Mouse (Mus musculus): ENCODE data around the gene Ccdc102a. TPM values are rescaled to one million over a fixed set of nuclear protein-coding genes. Genes with fewer than 3 reads are reported as not detected.

Ccdc102a gene
- polyA plus RNA-seq, 2 experiments = 52.9 to 60.7 TPM

DNA sequence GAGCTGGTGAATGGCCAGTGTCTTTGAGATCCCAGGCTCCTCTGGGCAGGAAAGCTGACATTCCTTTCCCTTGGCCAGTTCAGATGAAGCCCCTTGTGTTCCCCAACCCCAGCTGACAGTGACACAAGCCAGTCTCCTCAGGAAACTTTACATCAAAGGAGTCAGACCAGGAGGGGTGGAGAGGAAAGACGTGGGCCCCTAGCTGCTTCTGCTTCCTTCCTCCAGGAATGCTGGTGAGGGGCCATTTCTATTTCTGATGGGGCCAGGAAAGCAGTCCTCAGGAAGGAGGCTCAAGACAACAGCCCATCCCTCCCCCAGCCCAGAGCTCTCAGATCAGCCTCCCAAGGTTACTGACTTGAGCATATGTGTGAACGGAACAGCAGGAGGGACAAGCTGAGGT is 25.0 kb downstream of the Ccdc102a start:
- Histone ChIP-seq H3K36me3 (ENCODE audit: control insufficient read depth, insufficient read depth, low read length) (no peaks in the 10 kb centered on the region), H3K27ac (replicated peaks; ENCODE audit: low read depth, low read length) (no peak overlapping the region), H3K4me2 (replicated peaks; ENCODE audit: low read depth, low read length, severe bottlenecking) (no peak overlapping the region), H3K9ac (ENCODE audit: low read depth, low read length, severe bottlenecking) (no peak overlapping the region), H3K9me3 (ENCODE audit: control insufficient read depth, low read length) (no peaks in the 10 kb centered on the region), H3K27me3 (ENCODE audit: control insufficient read depth, insufficient read depth, low read length) (no peaks in the 10 kb centered on the region), H3K4me1 (ENCODE audit: control insufficient read depth, insufficient read depth, low read length) (peaks cover 5% of the 10 kb centered on the region), H3K4me3 (replicated peaks; ENCODE audit: low read length) (no peak overlapping the region)
- no peak for TF ChIP-seq POLR2A (IDR thresholded peaks at IDR 0.05; ENCODE audit: borderline replicate concordance, extremely low read depth, insufficient read depth, insufficient read length)
- 23% methylated on average over 2 of the region's 2 CpGs for WGBS
- no peak for ATAC-seq (ENCODE audit: low FRiP score, low read depth)
- no peak for DNase-seq (ENCODE audit: low spot score)

DNA sequence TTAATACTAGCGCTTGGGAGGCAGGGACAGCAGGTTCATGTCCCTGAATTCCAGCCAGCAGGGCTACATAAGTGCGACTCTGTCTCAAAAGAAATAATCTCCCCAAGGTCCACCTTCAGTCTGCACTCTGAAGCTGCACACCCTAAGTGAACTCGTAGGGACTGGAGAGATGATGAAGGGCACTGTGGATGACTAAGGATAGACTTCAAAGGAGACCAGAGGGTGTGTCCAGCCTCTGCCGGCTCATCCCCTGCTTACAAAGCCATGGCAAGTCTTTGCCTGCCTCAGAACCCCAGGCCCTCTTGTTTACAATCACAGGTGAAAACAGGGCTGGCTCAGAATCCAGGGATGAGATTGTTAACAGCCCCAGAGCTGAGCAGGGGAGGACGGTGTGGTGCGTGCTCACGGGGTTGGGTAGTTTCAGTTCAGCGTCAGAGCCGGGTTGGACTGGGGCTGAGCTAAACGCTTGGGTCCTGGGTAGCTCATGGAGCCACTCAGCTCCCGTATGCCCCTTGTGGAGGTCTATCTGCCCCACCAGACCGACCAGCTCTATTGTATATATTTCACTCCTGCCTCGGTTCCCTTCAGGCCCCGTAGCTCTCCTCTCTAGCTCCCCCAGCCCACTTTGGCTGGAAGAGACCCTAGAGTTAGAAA is 29.4 kb downstream of the Ccdc102a start:
- WGBS = 20% methylated on average over 14 of the region's 14 CpGs
- Histone ChIP-seq H3K4me3 (replicated peaks; ENCODE audit: low read length) (no peak overlapping the region), H3K4me2 (replicated peaks; ENCODE audit: low read depth, low read length, severe bottlenecking) (no peak overlapping the region), H3K27ac (replicated peaks; ENCODE audit: low read depth, low read length) (no peak overlapping the region), H3K36me3 (ENCODE audit: control insufficient read depth, insufficient read depth, low read length) (no peaks in the 10 kb centered on the region), H3K4me1 (ENCODE audit: control insufficient read depth, insufficient read depth, low read length) (no peaks in the 10 kb centered on the region), H3K9ac (ENCODE audit: low read depth, low read length, severe bottlenecking) (no peak overlapping the region), H3K9me3 (ENCODE audit: control insufficient read depth, low read length) (no peaks in the 10 kb centered on the region), H3K27me3 (ENCODE audit: control insufficient read depth, insufficient read depth, low read length) (no peaks in the 10 kb centered on the region)
- no peak for DNase-seq (ENCODE audit: low spot score)
- ATAC-seq (ENCODE audit: low FRiP score, low read depth) = no peak
- TF ChIP-seq POLR2A (IDR thresholded peaks at IDR 0.05; ENCODE audit: borderline replicate concordance, extremely low read depth, insufficient read depth, insufficient read length) = no peak

DNA sequence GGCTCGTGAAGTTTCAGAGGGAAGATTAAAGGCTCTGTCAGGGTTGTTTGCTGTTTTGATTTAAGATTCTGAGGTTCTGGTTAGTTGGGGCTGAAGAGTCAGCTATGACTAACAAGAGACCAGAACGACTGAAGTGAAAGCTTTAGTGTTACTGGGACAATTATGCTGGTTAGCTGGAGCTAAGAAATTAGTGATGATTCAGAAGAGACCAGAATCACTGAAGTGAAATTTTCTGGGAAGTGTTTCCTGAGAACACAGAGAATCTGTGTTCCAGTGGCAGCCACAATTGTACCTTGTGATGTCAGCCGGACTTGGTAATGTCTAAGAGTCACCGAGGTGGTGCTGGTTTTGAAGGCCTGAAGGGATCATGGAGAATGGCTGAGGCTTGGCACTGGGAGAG is 37.2 kb downstream of the Ccdc102a start:
- ATAC-seq (ENCODE audit: low FRiP score, low read depth) (no peak), DNase-seq (ENCODE audit: low spot score) (no peak)
- no peaks in the 10 kb centered on the region for H3K9me3 ChIP-seq (ENCODE audit: control insufficient read depth, low read length)
- no peak for TF ChIP-seq POLR2A (IDR thresholded peaks at IDR 0.05; ENCODE audit: borderline replicate concordance, extremely low read depth, insufficient read depth, insufficient read length)
- H3K36me3 ChIP-seq (ENCODE audit: control insufficient read depth, insufficient read depth, low read length) = no peaks in the 10 kb centered on the region
- no peak overlapping the region for H3K27ac ChIP-seq (replicated peaks; ENCODE audit: low read depth, low read length)
- no peak overlapping the region for H3K4me2 ChIP-seq (replicated peaks; ENCODE audit: low read depth, low read length, severe bottlenecking)
- H3K27me3 ChIP-seq (ENCODE audit: control insufficient read depth, insufficient read depth, low read length) = no peaks in the 10 kb centered on the region
- 57% methylated on average over 4 of the region's 4 CpGs for WGBS
- peaks cover 6% of the 10 kb centered on the region; the same call in 1 of the 2 replicates for H3K4me1 ChIP-seq (ENCODE audit: control insufficient read depth, insufficient read depth, low read length)
- H3K4me3 ChIP-seq (replicated peaks; ENCODE audit: low read length) = no peak overlapping the region
- no peak overlapping the region for H3K9ac ChIP-seq (ENCODE audit: low read depth, low read length, severe bottlenecking)

- WGBS = 23% methylated on average over 3 of the region's 3 CpGs
- H3K9me3 ChIP-seq (ENCODE audit: control insufficient read depth, low read length) = no peaks in the 10 kb centered on the region
- 0 out of 2 replicates have a peak overlapping the region, but pooled peaks have one; percentile 95 for H3K4me2 ChIP-seq (replicated peaks; ENCODE audit: low read depth, low read length, severe bottlenecking)
- peaks cover 3% of the 10 kb centered on the region; the same call in 1 of the 2 replicates for H3K27me3 ChIP-seq (ENCODE audit: control insufficient read depth, insufficient read depth, low read length)
- DNase-seq (ENCODE audit: low spot score) = no peak
- TF ChIP-seq POLR2A (IDR thresholded peaks at IDR 0.05; ENCODE audit: borderline replicate concordance, extremely low read depth, insufficient read depth, insufficient read length) = no peak
- H3K4me3 ChIP-seq (replicated peaks; ENCODE audit: low read length) = no peak overlapping the region
- no peak overlapping the region for H3K27ac ChIP-seq (replicated peaks; ENCODE audit: low read depth, low read length)
- H3K4me1 ChIP-seq (ENCODE audit: control insufficient read depth, insufficient read depth, low read length) = peaks cover 32% of the 10 kb centered on the region
- no peak for ATAC-seq (ENCODE audit: low FRiP score, low read depth)
- H3K36me3 ChIP-seq (ENCODE audit: control insufficient read depth, insufficient read depth, low read length) = no peaks in the 10 kb centered on the region
- no peak overlapping the region for H3K9ac ChIP-seq (ENCODE audit: low read depth, low read length, severe bottlenecking)
Observed at GRCm38 (mm10) chr8:94876820-94877219, 41.1 kb downstream of the Ccdc102a start.

GRCm38 (mm10) chr8:94876197-94876730 is 41.6 kb downstream of the Ccdc102a start, which contains the start of gene Dok4:
Gene Dok4, minus strand, starts transcription at chr8:94876330.
- H3K27me3 ChIP-seq (ENCODE audit: control insufficient read depth, insufficient read depth, low read length) = peaks cover 3% of the 10 kb centered on the region; the same call in 1 of the 2 replicates
- DNase-seq (ENCODE audit: low spot score) = peak; percentile 87
- no peaks in the 10 kb centered on the region for H3K9me3 ChIP-seq (ENCODE audit: control insufficient read depth, low read length)
- no peaks in the 10 kb centered on the region for H3K36me3 ChIP-seq (ENCODE audit: control insufficient read depth, insufficient read depth, low read length)
- TF ChIP-seq POLR2A (IDR thresholded peaks at IDR 0.05; ENCODE audit: borderline replicate concordance, extremely low read depth, insufficient read depth, insufficient read length) = no peak
- peak; percentile 85 for ATAC-seq (ENCODE audit: low FRiP score, low read depth)
- WGBS = 5% methylated on average over 5 of the region's 37 CpGs
- peak within 1 kb of the TSS; percentile 71 for H3K4me3 ChIP-seq (replicated peaks; ENCODE audit: low read length)
- H3K4me1 ChIP-seq (ENCODE audit: control insufficient read depth, insufficient read depth, low read length) = peaks cover 37% of the 10 kb centered on the region
- peak within 1 kb of the TSS; percentile 69 for H3K9ac ChIP-seq (ENCODE audit: low read depth, low read length, severe bottlenecking)
- H3K27ac ChIP-seq (replicated peaks; ENCODE audit: low read depth, low read length) = peak within 1 kb of the TSS; percentile 48; the same call in 1 of the 2 replicates
- peak within 1 kb of the TSS; percentile 95 for H3K4me2 ChIP-seq (replicated peaks; ENCODE audit: low read depth, low read length, severe bottlenecking)

Measured in limb, embryonic 14.5 days (tissue).